Mouse (Mus musculus) MEL (cell line): ENCODE measurements around the gene Atxn2. TPM values are rescaled to one million over a fixed set of nuclear protein-coding genes. Genes with fewer than 3 reads are reported as not detected.

Experiments
- DNase-seq: peaks from one replicate; pipeline ENCODE4 v3.0.0; 2011; ENCODE audit warnings: low read depth, low spot score
- H3K27ac ChIP-seq: 2 replicates; pipeline ENCODE4 v1.5.1; 2012; ENCODE audit warnings: low read depth, mild to moderate bottlenecking, control low read depth, low read length, moderate library complexity; ENCODE audit not compliant: control insufficient read depth
- H3K27me3 ChIP-seq, 2 experiments: fragments of 150-350 bp in 1 of 2; sonication (generic) in 1 of 2; 2 replicates each; pipeline ENCODE4 v1.6.1; 2012; ENCODE audit warnings: low read length in 2 of 2, mild to moderate bottlenecking in 2 of 2, improper control_type of control experiment in 1 of 2, moderate library complexity in 1 of 2; ENCODE audit not compliant: insufficient read depth in 2 of 2, control insufficient read depth in 1 of 2
- H3K36me3 ChIP-seq, 2 experiments: 2 replicates each; pipeline ENCODE4 v1.6.1; 2012 to 2014; ENCODE audit warnings: low read length in 2 of 2, improper control_type of control experiment in 1 of 2, inconsistent platforms in 1 of 2, mild to moderate bottlenecking in 1 of 2; ENCODE audit not compliant: insufficient read depth in 2 of 2, control insufficient read depth in 1 of 2
- H3K4me1 ChIP-seq, 2 experiments: fragments of 150-350 bp in 1 of 2; sonication (generic) in 1 of 2; 2 replicates each; pipeline ENCODE4 v1.6.1; 2012; ENCODE audit warnings: low read length in 2 of 2, improper control_type of control experiment in 1 of 2, mild to moderate bottlenecking in 1 of 2; ENCODE audit not compliant: insufficient read depth in 2 of 2, control insufficient read depth in 1 of 2
- H3K4me3 ChIP-seq, 2 experiments: fragments of 150-350 bp in 1 of 2; sonication (generic) in 1 of 2; 2 replicates each; pipeline ENCODE4 v1.5.1; 2012; ENCODE audit warnings: low read depth in 2 of 2, low read length in 2 of 2, mild to moderate bottlenecking in 2 of 2, moderate library complexity in 2 of 2, control low read depth in 1 of 2, improper control_type of control experiment in 1 of 2; ENCODE audit not compliant: control insufficient read depth in 1 of 2, insufficient read depth in 1 of 2
- H3K79me2 ChIP-seq: 2 replicates; pipeline ENCODE4 v1.6.1; 2012; ENCODE audit warnings: mild to moderate bottlenecking, low read length, moderate library complexity; ENCODE audit not compliant: control insufficient read depth, poor library complexity, insufficient read depth
- H3K9ac ChIP-seq: 2 replicates; pipeline ENCODE4 v1.6.1; 2012; ENCODE audit warnings: low read depth, mild to moderate bottlenecking, control low read depth, low read length, moderate library complexity; ENCODE audit not compliant: control insufficient read depth, poor library complexity, severe bottlenecking
- H3K9me3 ChIP-seq: fragments of 150-350 bp; sonication (generic); replicated peaks from 2 replicates; pipeline ENCODE4 v1.6.1; 2012; ENCODE audit warnings: mild to moderate bottlenecking, low read length, improper control_type of control experiment, moderate library complexity; ENCODE audit not compliant: insufficient read depth
- CHD1 ChIP-seq: IDR thresholded peaks from 2 replicates; pipeline ENCODE4 v1.6.1; 2012; ENCODE audit warnings: low read depth, mild to moderate bottlenecking, inconsistent platforms, low read length, improper control_type of control experiment
- CHD2 ChIP-seq: IDR thresholded peaks from 2 replicates; pipeline ENCODE4 v1.6.1; 2011; ENCODE audit warnings: low read length, improper control_type of control experiment
- CTCF ChIP-seq, 3 experiments: IDR thresholded peaks in 2 of 3; conservative IDR thresholded peaks in 1 of 3; 2 replicates each; pipeline ENCODE4 v1.5.1; 2011 to 2012; ENCODE audit warnings: low read length in 3 of 3, low read depth in 2 of 3, mild to moderate bottlenecking in 2 of 3, improper control_type of control experiment in 1 of 3, inconsistent platforms in 1 of 3, mixed read lengths in 1 of 3, moderate library complexity in 1 of 3; ENCODE audit not compliant: control insufficient read depth in 1 of 3, insufficient read depth in 1 of 3, poor library complexity in 1 of 3, severe bottlenecking in 1 of 3
- E2F4 ChIP-seq: IDR thresholded peaks from 2 replicates; pipeline ENCODE4 v1.6.1; 2011; ENCODE audit warnings: low read depth, low read length, improper control_type of control experiment, borderline replicate concordance
- ELF1 ChIP-seq: IDR thresholded peaks from 2 replicates; pipeline ENCODE4 v1.6.1; 2014; ENCODE audit warnings: low read depth, mild to moderate bottlenecking, inconsistent platforms, low read length, improper control_type of control experiment, moderate library complexity
- EP300 ChIP-seq, 2 experiments: IDR thresholded peaks; 2 replicates each; pipeline ENCODE4 v1.6.1; 2011; ENCODE audit warnings: improper control_type of control experiment in 2 of 2, low read length in 2 of 2, low read depth in 1 of 2, mild to moderate bottlenecking in 1 of 2
- ETS1 ChIP-seq: IDR thresholded peaks from 2 replicates; pipeline ENCODE4 v1.6.1; 2012; ENCODE audit warnings: low read depth, mild to moderate bottlenecking, inconsistent platforms, low read length, improper control_type of control experiment, moderate library complexity
- GABPA ChIP-seq: IDR thresholded peaks from 2 replicates; pipeline ENCODE4 v1.6.1; 2012; ENCODE audit warnings: low read depth, mild to moderate bottlenecking, inconsistent platforms, low read length, improper control_type of control experiment, moderate library complexity
- GATA1 ChIP-seq: IDR thresholded peaks from 2 replicates; pipeline ENCODE4 v1.6.1; 2011; ENCODE audit warnings: low read depth, low read length, improper control_type of control experiment
- HCFC1 ChIP-seq: IDR thresholded peaks from 2 replicates; pipeline ENCODE4 v1.6.1; 2012; ENCODE audit warnings: low read depth, mild to moderate bottlenecking, inconsistent platforms, low read length, improper control_type of control experiment, moderate library complexity
- MAZ ChIP-seq: IDR thresholded peaks from 2 replicates; pipeline ENCODE4 v1.6.1; 2012; ENCODE audit warnings: low read depth, mild to moderate bottlenecking, inconsistent platforms, low read length, improper control_type of control experiment
- MEF2A ChIP-seq: IDR thresholded peaks from 2 replicates; pipeline ENCODE4 v1.6.1; 2014; ENCODE audit warnings: low read depth, mild to moderate bottlenecking, inconsistent platforms, low read length, improper control_type of control experiment; ENCODE audit not compliant: poor library complexity, insufficient replicate concordance, severe bottlenecking; ENCODE audit errors: extremely low read depth
- MXI1 ChIP-seq: IDR thresholded peaks from 2 replicates; pipeline ENCODE4 v1.6.1; 2011; ENCODE audit warnings: mild to moderate bottlenecking, low read depth, low read length, improper control_type of control experiment
- MYB ChIP-seq: IDR thresholded peaks from 2 replicates; pipeline ENCODE4 v1.6.1; 2011; ENCODE audit warnings: mild to moderate bottlenecking, low read depth, low read length, improper control_type of control experiment
- MYC ChIP-seq: IDR thresholded peaks from 2 replicates; pipeline ENCODE4 v1.6.1; 2011; ENCODE audit warnings: low read depth, mild to moderate bottlenecking, low read length, improper control_type of control experiment, moderate library complexity
- NELFE ChIP-seq: IDR thresholded peaks from 2 replicates; pipeline ENCODE4 v1.6.1; 2011; ENCODE audit warnings: low read depth, low read length, improper control_type of control experiment
- POLR2A ChIP-seq, 2 experiments: IDR thresholded peaks; 2 replicates each; pipeline ENCODE4 v1.6.1; 2011 to 2012; ENCODE audit warnings: low read length in 2 of 2, mild to moderate bottlenecking in 2 of 2, control low read depth in 1 of 2, improper control_type of control experiment in 1 of 2, low read depth in 1 of 2, moderate library complexity in 1 of 2; ENCODE audit not compliant: control insufficient read depth in 1 of 2, insufficient read depth in 1 of 2, poor library complexity in 1 of 2
- POLR2AphosphoS5 ChIP-seq: IDR thresholded peaks from 2 replicates; pipeline ENCODE4 v1.6.1; 2012; ENCODE audit warnings: low read depth, borderline replicate concordance, mild to moderate bottlenecking, inconsistent platforms, low read length, moderate library complexity, mixed read lengths
- RAD21 ChIP-seq: IDR thresholded peaks from 2 replicates; pipeline ENCODE4 v1.6.1; 2011; ENCODE audit warnings: mild to moderate bottlenecking, low read depth, low read length, improper control_type of control experiment
- RCOR1 ChIP-seq: IDR thresholded peaks from 2 replicates; pipeline ENCODE4 v1.6.1; 2012; ENCODE audit warnings: low read depth, mild to moderate bottlenecking, inconsistent platforms, low read length, improper control_type of control experiment
- SIN3A ChIP-seq: IDR thresholded peaks from 2 replicates; pipeline ENCODE4 v1.6.1; 2012; ENCODE audit warnings: low read length, improper control_type of control experiment, inconsistent platforms
- SMC3 ChIP-seq: IDR thresholded peaks from 2 replicates; pipeline ENCODE4 v1.6.1; 2011; ENCODE audit warnings: low read depth, low read length, improper control_type of control experiment
- TAL1 ChIP-seq: IDR thresholded peaks from 2 replicates; pipeline ENCODE4 v1.6.1; 2012; ENCODE audit warnings: mild to moderate bottlenecking, inconsistent platforms, low read length, moderate library complexity, mixed read lengths
- TCF12 ChIP-seq: IDR thresholded peaks from 2 replicates; pipeline ENCODE4 v1.6.1; 2014; ENCODE audit warnings: low read depth, mild to moderate bottlenecking, inconsistent platforms, low read length, improper control_type of control experiment, moderate library complexity
- USF1 ChIP-seq: IDR thresholded peaks from 2 replicates; pipeline ENCODE4 v1.6.1; 2014; ENCODE audit warnings: low read depth, mild to moderate bottlenecking, inconsistent platforms, low read length, improper control_type of control experiment, moderate library complexity
- ZKSCAN1 ChIP-seq: IDR thresholded peaks from 2 replicates; pipeline ENCODE4 v1.6.1; 2012; ENCODE audit warnings: low read depth, mild to moderate bottlenecking, inconsistent platforms, low read length, improper control_type of control experiment, moderate library complexity
- ZMIZ1 ChIP-seq: IDR thresholded peaks from 2 replicates; pipeline ENCODE4 v1.6.1; 2012; ENCODE audit warnings: low read depth, mild to moderate bottlenecking, inconsistent platforms, low read length, improper control_type of control experiment, moderate library complexity
- ZNF384 ChIP-seq: IDR thresholded peaks from 2 replicates; pipeline ENCODE4 v1.6.1; 2012; ENCODE audit warnings: low read depth, mild to moderate bottlenecking, inconsistent platforms, low read length, improper control_type of control experiment
- polyA plus RNA-seq, 2 experiments: library from polyadenylated mRNA; stranded (reverse) in 1 of 2; unstranded in 1 of 2; fragments of >175 nt in 1 of 2; fragments of >200 nt in 1 of 2; gene quantifications; 2 replicates each; pipeline versions ENCODE4 v1.2.1 to v1.2.4; 2012; ENCODE audit warnings: low replicate concordance in 2 of 2, low read depth in 1 of 2; ENCODE audit not compliant: insufficient read length in 2 of 2, insufficient read depth in 1 of 2, missing spikeins in 1 of 2
- total RNA-seq: library from RNA; depleted of rRNA; stranded (reverse); fragments of 300-350 nt; gene quantifications from 2 replicates; pipeline ENCODE4 v1.2.3, GENCODE M21; 2012

The Atxn2 gene
- total and polyA plus RNA-seq, 3 experiments = 16.3 to 476 (median 85.4) TPM

DNA sequence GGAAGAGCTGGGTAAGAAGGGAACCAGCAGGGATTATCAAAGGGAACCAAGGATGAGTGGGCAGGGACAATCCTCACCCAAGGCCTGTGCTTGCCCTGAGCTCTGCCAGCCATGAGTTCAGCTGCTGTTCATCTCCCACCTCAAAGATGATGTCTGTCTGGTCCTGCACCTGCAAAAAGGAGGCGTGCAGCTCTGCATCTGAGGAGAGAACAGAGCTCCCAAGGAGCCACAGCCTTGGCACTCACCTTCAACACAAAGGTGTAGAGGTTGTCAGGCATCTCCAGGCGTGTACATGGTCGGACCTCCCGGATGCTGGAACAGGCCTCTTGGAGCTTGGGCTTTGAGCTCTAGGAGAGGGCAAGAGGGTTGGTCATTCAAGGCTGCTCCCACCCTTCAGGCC lies 107.7 kb downstream of the Atxn2 start:
- H3K4me3 ChIP-seq = no peak overlapping the region
- H3K9me3 ChIP-seq = no peaks in the 10 kb centered on the region
- H3K9ac ChIP-seq = no peak overlapping the region
- no peak for DNase-seq
- no peak overlapping the region for H3K27ac ChIP-seq
- H3K4me1 ChIP-seq = no peaks in the 10 kb centered on the region
- H3K79me2 ChIP-seq = no peaks in the 10 kb centered on the region
- peaks cover 0 to 12% of the 10 kb centered on the region in 2 experiments for H3K36me3 ChIP-seq
- TF ChIP-seq USF1 = no peak
- no peak for TF ChIP-seq ZNF384
- no peak for TF ChIP-seq MAZ
- no peak for TF ChIP-seq ELF1
- no peak for TF ChIP-seq EP300 (IDR thresholded peaks at IDR 0.05; ENCODE audit: low read depth in 1 of 2, low read length in 2 of 2)
- TF ChIP-seq POLR2A (IDR thresholded peaks at IDR 0.05; ENCODE audit: control insufficient read depth in 1 of 2, insufficient read depth in 1 of 2, low read depth in 1 of 2, low read length in 2 of 2, poor library complexity in 1 of 2) = no peak
- no peak for TF ChIP-seq SMC3
- TF ChIP-seq ETS1 = no peak
- TF ChIP-seq CTCF (IDR thresholded peaks at IDR 0.05 in 2 of 3, conservative IDR thresholded peaks at IDR 0.05 in 1 of 3; ENCODE audit: control insufficient read depth in 1 of 3, insufficient read depth in 1 of 3, low read depth in 2 of 3, low read length in 3 of 3, poor library complexity in 1 of 3, severe bottlenecking in 1 of 3) = no peak
- no peak for TF ChIP-seq GATA1
- TF ChIP-seq ZKSCAN1 = no peak
- no peak for TF ChIP-seq E2F4
- TF ChIP-seq GABPA = no peak
- TF ChIP-seq TAL1 = no peak
- no peak for TF ChIP-seq MEF2A
- no peak for TF ChIP-seq SIN3A
- TF ChIP-seq TCF12 = no peak
- no peak for TF ChIP-seq ZMIZ1
- no peak for TF ChIP-seq CHD1
- no peaks in the 10 kb centered on the region for H3K27me3 ChIP-seq

DNA sequence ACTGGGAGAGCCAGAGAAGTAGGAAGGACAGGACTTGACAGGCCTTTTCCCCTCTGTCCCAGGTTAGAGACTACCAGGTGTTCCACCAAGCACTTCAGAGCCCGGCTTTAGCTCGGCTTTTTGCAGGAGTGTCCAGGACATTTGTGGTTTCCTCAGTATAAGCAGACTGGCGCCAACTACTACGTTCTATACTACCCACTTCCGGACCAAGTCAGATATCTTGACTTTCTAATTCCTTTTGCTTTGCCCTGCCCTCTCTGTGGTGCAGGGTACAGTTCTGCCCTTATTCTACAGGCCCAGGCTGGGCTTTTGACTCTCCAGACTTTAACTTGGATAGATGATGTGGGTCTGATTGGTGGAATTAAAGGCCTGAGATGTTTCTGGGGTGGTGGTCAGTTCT lies 108.4 kb downstream of the Atxn2 start:
- H3K4me1 ChIP-seq = no peaks in the 10 kb centered on the region
- H3K27ac ChIP-seq = no peak overlapping the region
- TF ChIP-seq MXI1 (no peak), MYC (no peak), RAD21 (no peak), TCF12 (no peak), MAZ (no peak), ZKSCAN1 (no peak), CHD1 (no peak), ZMIZ1 (no peak), HCFC1 (no peak), ETS1 (no peak), CHD2 (no peak), GATA1 (no peak), MYB (no peak), SIN3A (no peak), TAL1 (no peak), POLR2AphosphoS5 (no peak), RCOR1 (no peak), NELFE (no peak)
- TF ChIP-seq, all 39 proteins: peak for 0
- Histone ChIP-seq H3K36me3 (peaks cover 0 to 11% of the 10 kb centered on the region in 2 experiments), H3K4me3 (no peak overlapping the region), H3K27me3 (no peaks in the 10 kb centered on the region), H3K9me3 (no peaks in the 10 kb centered on the region), H3K9ac (no peak overlapping the region), H3K79me2 (no peaks in the 10 kb centered on the region)
- DNase-seq = no peak
